ENCODE assay signal across 22 mouse cellular contexts in the genomic region with DNA sequence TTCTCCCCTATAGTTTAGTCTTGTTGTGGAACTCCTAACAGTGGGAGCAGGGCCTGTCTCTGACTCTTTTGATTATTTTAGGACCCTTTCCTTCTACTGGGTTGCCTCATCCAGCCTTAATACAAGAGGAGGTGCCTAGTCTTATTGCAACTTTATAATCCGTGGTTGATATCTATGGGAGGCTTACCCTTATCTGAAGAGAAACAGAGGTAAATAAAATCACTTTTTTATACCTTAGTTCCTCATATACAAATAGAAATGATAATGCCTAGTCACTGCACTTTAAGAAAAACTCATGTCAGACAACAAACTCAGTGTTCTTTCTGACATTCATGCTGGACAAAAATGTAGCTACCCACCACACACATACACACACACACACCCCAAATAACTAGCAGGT. TPM values are rescaled to one million over a fixed set of nuclear protein-coding genes. Genes with fewer than 3 reads are reported as not detected.
A peak's percentile ranks its signal among the peaks of the same experiment; 100 is the strongest.
DNase-seq lines count a peak whose midpoint lies in the region; ATAC-seq and TF ChIP-seq lines count a peak whose summit lies in the region.
"Had no signal": no experiment of that assay in that cellular context is flagged by ENCODE, and none has a peak within 500 bp of the region (broad histone marks: within the 10 kb centered on the region; RNA-seq: fewer than 3 reads in every experiment).

No protein-coding gene starts in this region.

- H3K79me2 ChIP-seq in MEL (ENCODE audit: control insufficient read depth, insufficient read depth, low read length, poor library complexity), result no peaks in the 10 kb centered on the region

- TF ChIP-seq POLR2A in MEL (IDR thresholded peaks at IDR 0.05; ENCODE audit: control insufficient read depth in 1 of 2, insufficient read depth in 1 of 2, low read depth in 1 of 2, low read length in 2 of 2, poor library complexity in 1 of 2), result no peak

- peak; percentile 64 to 71 for TF ChIP-seq EP300 in MEL (IDR thresholded peaks at IDR 0.05; ENCODE audit: low read depth in 1 of 2, low read length in 2 of 2)

- 0 out of 2 replicates have a peak overlapping the region, but pooled peaks have one; percentile 10 for H3K27ac ChIP-seq in heart, embryonic 12.5 days (ENCODE audit: poor library complexity, severe bottlenecking)
- peak overlapping the region; percentile 59 for H3K27ac ChIP-seq in heart, embryonic 13.5 days (replicated peaks)
- H3K27ac ChIP-seq in MEL (ENCODE audit: control insufficient read depth, low read depth, low read length), result no peak overlapping the region

- H3K9ac ChIP-seq in heart, embryonic 12.5 days, result no peak overlapping the region
- no peak overlapping the region for H3K9ac ChIP-seq in heart, embryonic 13.5 days
- no peak overlapping the region for H3K9ac ChIP-seq in MEL (ENCODE audit: control insufficient read depth, low read depth, low read length, poor library complexity, severe bottlenecking)

- no peaks in the 10 kb centered on the region for H3K27me3 ChIP-seq in heart, embryonic 12.5 days (replicated peaks)
- no peaks in the 10 kb centered on the region for H3K27me3 ChIP-seq in heart, embryonic 13.5 days (replicated peaks)
- no peaks in the 10 kb centered on the region for H3K27me3 ChIP-seq in MEL (ENCODE audit: control insufficient read depth in 1 of 2, insufficient read depth in 2 of 2, low read length in 2 of 2)
- H3K27me3 ChIP-seq: CH12.LX, Patski had no signal

- no peak for TF ChIP-seq RAD21 in MEL (IDR thresholded peaks at IDR 0.05; ENCODE audit: low read depth, low read length)

- no peak for ATAC-seq in heart, embryonic 12.5 days (ENCODE audit: insufficient number of reproducible peaks, low FRiP score)
- ATAC-seq in heart, embryonic 13.5 days (ENCODE audit: extremely low read depth, insufficient number of reproducible peaks, low FRiP score, low TSS enrichment), result no peak
- ATAC-seq: activated CD4-positive, CD25-positive, alpha-beta regulatory T cell, adult 4 months; CD4-positive, CD25-positive, alpha-beta regulatory T cell, adult 4 months; Patski had no signal

- no peaks in the 10 kb centered on the region for H3K36me3 ChIP-seq in heart, embryonic 12.5 days
- no peaks in the 10 kb centered on the region for H3K36me3 ChIP-seq in heart, embryonic 13.5 days
- peaks cover 0 to 6% of the 10 kb centered on the region in 2 experiments; a peak in 2 of 4 replicates for H3K36me3 ChIP-seq in MEL (ENCODE audit: control insufficient read depth in 1 of 2, insufficient read depth in 2 of 2, low read length in 2 of 2)
- H3K36me3 ChIP-seq: G1E had no signal

- no peak overlapping the region for H3K4me3 ChIP-seq in heart, embryonic 12.5 days
- no peak overlapping the region for H3K4me3 ChIP-seq in heart, embryonic 13.5 days
- no peak overlapping the region for H3K4me3 ChIP-seq in MEL (ENCODE audit: control insufficient read depth in 1 of 2, insufficient read depth in 1 of 2, low read depth in 2 of 2, low read length in 2 of 2)

- whole genome bisulfite sequencing in heart, embryonic 12.5 days, result 21% methylated on average over 1 of the region's 1 CpGs
- 42% methylated on average over 1 of the region's 1 CpGs for WGBS in heart, embryonic 13.5 days

- H3K4me2 ChIP-seq in heart, embryonic 12.5 days, result no peak overlapping the region
- H3K4me2 ChIP-seq in heart, embryonic 13.5 days, result no peak overlapping the region

- no peak for DNase-seq in heart, postnatal 14 days
- DNase-seq in heart, adult 11 months, result no peak
- peak; percentile 26 for DNase-seq in MEL (ENCODE audit: low read depth, low spot score)
- DNase-seq in right cerebral cortex, adult 2 months (ENCODE audit: low spot score in 2 of 2), result no peak
- DNase-seq: adrenal gland, adult 2 months; adrenal gland, adult 8-10 months; adrenal gland, postnatal 10 days; adrenal gland, postnatal 14 days; adrenal gland, postnatal 25 days; adrenal gland, postnatal 36 days; B cell, adult 2 months; cerebellum, adult 11 months; cerebellum, adult 11-12 months; cerebellum, adult 18-20 months; cerebellum, adult 2 months had no signal

- TF ChIP-seq CTCF in MEL (IDR thresholded peaks at IDR 0.05 in 2 of 3, conservative IDR thresholded peaks at IDR 0.05 in 1 of 3; ENCODE audit: control insufficient read depth in 1 of 3, insufficient read depth in 1 of 3, low read depth in 2 of 3, low read length in 3 of 3, poor library complexity in 1 of 3, severe bottlenecking in 1 of 3), result no peak

- H3K9me3 ChIP-seq in heart, embryonic 12.5 days (replicated peaks), result no peaks in the 10 kb centered on the region
- no peaks in the 10 kb centered on the region for H3K9me3 ChIP-seq in heart, embryonic 13.5 days
- no peaks in the 10 kb centered on the region for H3K9me3 ChIP-seq in MEL (replicated peaks; ENCODE audit: insufficient read depth, low read length)
- H3K9me3 ChIP-seq: G1E had no signal

- no peaks in the 10 kb centered on the region for H3K4me1 ChIP-seq in heart, embryonic 12.5 days (replicated peaks)
- no peaks in the 10 kb centered on the region for H3K4me1 ChIP-seq in heart, embryonic 13.5 days
- H3K4me1 ChIP-seq in MEL (ENCODE audit: control insufficient read depth in 1 of 2, insufficient read depth in 2 of 2, low read length in 2 of 2), result peaks cover 2% of the 10 kb centered on the region in 2 experiments; a peak in 1 of 4 replicates

- intact Hi-C loops in heart, postnatal 14 days (cut with DNase I), result no loop called here

TF ChIP-seq in MEL, 35 proteins besides CTCF, POLR2A, EP300 and RAD21:
- no peak for TF ChIP-seq JUND (IDR thresholded peaks at IDR 0.05; ENCODE audit: low read depth, low read length)
- TF ChIP-seq USF2 (IDR thresholded peaks at IDR 0.05; ENCODE audit: borderline replicate concordance in 1 of 2, insufficient read depth in 1 of 2, low read depth in 1 of 2, low read length in 2 of 2), result no peak
- no peak for TF ChIP-seq MAFK (IDR thresholded peaks at IDR 0.05; ENCODE audit: borderline replicate concordance, low read depth, low read length)
- peak; percentile 79 for TF ChIP-seq GATA1 (IDR thresholded peaks at IDR 0.05; ENCODE audit: low read depth, low read length)
- no peak for TF ChIP-seq MEF2A (IDR thresholded peaks at IDR 0.05; ENCODE audit: extremely low read depth, insufficient replicate concordance, low read depth, low read length, poor library complexity, severe bottlenecking)
- TF ChIP-seq POLR2AphosphoS2 (IDR thresholded peaks at IDR 0.05; ENCODE audit: low read length), result no peak
- no peak for TF ChIP-seq USF1 (IDR thresholded peaks at IDR 0.05; ENCODE audit: low read depth, low read length)
- TF ChIP-seq TCF12 (IDR thresholded peaks at IDR 0.05; ENCODE audit: low read depth, low read length), result peak; percentile 59
- no peak for TF ChIP-seq NELFE (IDR thresholded peaks at IDR 0.05; ENCODE audit: low read depth, low read length)
- peak; percentile 68 for TF ChIP-seq RCOR1 (IDR thresholded peaks at IDR 0.05; ENCODE audit: low read depth, low read length)
- no peak for TF ChIP-seq TAL1 (IDR thresholded peaks at IDR 0.05; ENCODE audit: low read length)
- TF ChIP-seq ZNF384 (IDR thresholded peaks at IDR 0.05; ENCODE audit: low read depth, low read length), result peak; percentile 65
- TF ChIP-seq CHD1 (IDR thresholded peaks at IDR 0.05; ENCODE audit: low read depth, low read length), result no peak
- TF ChIP-seq SMC3 (IDR thresholded peaks at IDR 0.05; ENCODE audit: low read depth, low read length), result no peak
- TF ChIP-seq UBTF (IDR thresholded peaks at IDR 0.05; ENCODE audit: borderline replicate concordance, insufficient read depth, low read depth, low read length), result no peak
- no peak for TF ChIP-seq CHD2 (IDR thresholded peaks at IDR 0.05; ENCODE audit: low read length)

RNA-seq across cellular contexts. Expression of gene Cd34, which starts 44.1 kb away (rescaled TPM):
- polyA plus RNA-seq in heart, embryonic 12.5 days (2016; fragmentation: Nextera tagmentation; extraction: Ambion mirVana), result 86.2 and 91.5 TPM in 2 replicates
- total RNA-seq in heart, postnatal 14 days (2021), result 100 to 1,000 TPM; 187 to 190 TPM
- 84.7 and 88.1 TPM in 2 replicates for polyA plus RNA-seq in heart, embryonic 13.5 days (2015; fragmentation: Nextera tagmentation; extraction: Ambion mirVana)
- total RNA-seq in MEL (2012; rRNA removed), result 0.10 TPM in 1 of 2 replicates, not detected in the other
- under 1 TPM in 1 of 2 experiments, not detected in 1; 0.14 TPM for polyA plus RNA-seq in MEL (2012; ENCODE audit: insufficient read depth in 1 of 2, insufficient read length in 2 of 2, low read depth in 1 of 2, low replicate concordance in 2 of 2, missing spikeins in 1 of 2)
- total RNA-seq: CH12.LX had no signal

Comparison
In these comparisons a context has a peak if more than half of its experiments do, and no peak if none do; other contexts are left out.
1. RNA of gene Cd34, which starts 44.1 kb away (polyA plus RNA-seq): 86.2 to 91.5 TPM in heart, embryonic 12.5 days and 84.7 to 88.1 TPM in heart, embryonic 13.5 days; 0.14 TPM in MEL; every median in the first group is over 10 times any median in the second.